Mouse (Mus musculus) adrenal gland, adult 8-10 months (tissue): ENCODE data around the gene Rundc3b. TPM values are rescaled to one million over a fixed set of nuclear protein-coding genes. Genes with fewer than 3 reads are reported as not detected.

Source experiments
- DNase-seq: peaks from one replicate; pipeline ENCODE4 v3.0.0; 2022
- total RNA-seq, 4 experiments: library from RNA; stranded (reverse); gene quantifications; 2 replicates each; pipeline ENCODE4 v1.2.4; 2022

Gene Rundc3b
- total RNA-seq, 4 experiments from 2014 or later, result 6.4 to 12.6 (median 10.0) TPM

GRCm38 (mm10) chr5:8488701-8489297, 134.0 kb downstream of the Rundc3b start:
- DNase-seq, result no peak

- DNase-seq, result no peak
Observed at GRCm38 (mm10) chr5:8487989-8488700, 134.6 kb downstream of the Rundc3b start.

GRCm38 (mm10) chr5:8456561-8456960, 166.2 kb downstream of the Rundc3b start:
- no peak for DNase-seq

GRCm38 (mm10) chr5:8455565-8455964, 167.2 kb downstream of the Rundc3b start:
- DNase-seq, result no peak

Other genes starting within 250 kb of the Rundc3b start
- 10 to 100 TPM in 2 of 4 experiments, 1 to 10 TPM in 2; 5.7 to 13.6 (median 8.5) TPM for gene Dbf4, start 200.2 kb downstream of the Rundc3b start, total RNA-seq
- gene Slc25a40, start 200.1 kb downstream of the Rundc3b start, total RNA-seq, result 10 to 100 TPM; 12.5 to 26.7 (median 15.4) TPM
- gene Abcb1a, start 37.1 kb upstream of the Rundc3b start, total RNA-seq, result 100 to 1,000 TPM in 1 of 4 experiments, 10 to 100 TPM in 3; 41.8 to 110 (median 72.3) TPM
- 1,000 to 10,000 TPM; 1,058 to 3,817 (median 2,151) TPM for gene Abcb1b, start 175.2 kb upstream of the Rundc3b start, total RNA-seq